Mouse (Mus musculus): ENCODE data around the gene Glyat.

DNA sequence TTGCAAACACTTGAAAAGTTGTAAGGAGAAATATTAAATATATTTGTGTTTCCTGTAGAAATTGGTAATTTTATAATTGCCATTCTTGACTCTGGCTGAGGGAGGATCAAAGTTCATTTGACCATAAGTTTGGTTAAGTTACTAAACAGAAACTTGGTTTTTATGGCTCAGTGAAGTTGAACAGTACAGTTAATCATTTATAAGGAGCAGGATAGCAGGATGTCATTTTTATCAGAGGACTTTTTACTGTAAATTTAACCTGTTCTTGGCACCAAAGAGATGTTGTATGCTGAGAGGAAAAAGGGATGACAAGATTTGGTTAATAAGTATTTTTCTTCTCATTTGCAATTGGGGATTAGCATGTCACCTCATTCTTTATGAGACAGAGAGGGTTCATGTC lies 51.5 kb downstream of the Glyat start:
- TF ChIP-seq CTCF (IDR thresholded peaks at IDR 0.05; ENCODE audit: low read depth) (no peak), EP300 (IDR thresholded peaks at IDR 0.05; ENCODE audit: low read depth) (no peak)

Data from heart, postnatal 0 days (tissue).